Mouse (Mus musculus): ENCODE measurements at regions not wholly inside any gene's neighbourhood (a gene's known extent, or its start where the extent isn't known, plus 50 kb on each side); places are given as distances from the start of the nearest gene placed in this dataset.

DNA sequence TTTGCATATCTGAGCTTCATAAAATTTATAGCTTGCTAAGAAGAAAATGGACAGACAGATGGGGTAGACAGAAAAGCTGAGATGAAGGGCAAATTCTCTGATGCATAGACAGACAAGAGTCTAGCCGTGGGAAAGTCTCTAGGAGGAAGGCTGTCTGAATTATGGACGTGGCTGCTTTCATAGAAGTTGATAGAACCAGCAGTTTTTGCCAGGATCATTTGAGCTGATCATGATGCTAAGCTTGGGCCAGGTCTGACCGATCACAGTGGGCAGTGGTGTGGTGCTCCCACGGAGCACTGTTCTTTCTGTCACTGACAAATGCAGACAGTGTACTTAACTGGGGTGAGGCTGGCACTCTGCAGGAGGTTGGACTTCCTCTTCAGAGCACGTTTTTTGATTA lies 405.0 kb upstream of the Ubash3b start:
- DNase-seq (ENCODE audit: low spot score): no peak

GRCm38 (mm10) chr9:41565784-41566183 lies 404.3 kb upstream of the Ubash3b start:
- no peak for DNase-seq (ENCODE audit: low spot score)

DNA sequence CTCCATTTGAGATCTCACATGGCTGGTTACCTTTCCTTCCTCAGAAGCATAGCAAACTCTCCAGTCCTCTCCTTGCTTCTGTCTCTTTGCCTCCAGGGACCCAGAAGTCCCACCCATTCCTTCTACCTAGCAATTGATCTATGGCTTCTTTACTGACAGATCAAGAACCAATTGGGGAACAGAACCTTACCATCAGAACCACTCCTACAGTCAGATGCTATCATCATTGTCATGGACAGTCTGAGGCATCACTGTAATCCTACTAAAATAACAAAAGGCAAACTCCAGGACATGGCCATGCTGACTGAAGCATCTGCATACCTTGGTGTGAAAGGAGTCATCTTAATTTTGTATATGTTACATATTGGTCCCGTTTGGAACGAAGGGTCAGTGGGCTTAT lies 401.9 kb upstream of the Ubash3b start:
- no peak for DNase-seq (ENCODE audit: low spot score)

DNA sequence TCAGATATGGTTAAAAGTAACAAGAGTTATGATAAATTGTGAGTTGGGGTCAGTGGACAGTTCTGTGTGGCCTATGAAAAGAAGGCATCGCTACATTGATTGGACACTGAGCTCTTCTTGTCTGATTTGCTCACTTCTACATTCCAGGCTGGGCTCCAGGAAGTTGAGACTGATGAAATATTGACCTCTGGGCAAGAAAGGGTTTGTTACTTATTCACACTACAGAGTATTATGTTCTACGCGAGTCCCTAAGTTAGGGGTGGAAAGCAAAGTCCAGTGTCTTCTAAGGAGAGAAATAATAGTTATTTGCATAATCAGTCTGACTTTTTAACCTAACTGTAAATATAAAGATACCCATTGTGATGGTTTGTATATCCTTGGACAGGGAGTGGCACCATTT lies 397.0 kb upstream of the Ubash3b start:
- DNase-seq (ENCODE audit: low spot score): no peak

DNA sequence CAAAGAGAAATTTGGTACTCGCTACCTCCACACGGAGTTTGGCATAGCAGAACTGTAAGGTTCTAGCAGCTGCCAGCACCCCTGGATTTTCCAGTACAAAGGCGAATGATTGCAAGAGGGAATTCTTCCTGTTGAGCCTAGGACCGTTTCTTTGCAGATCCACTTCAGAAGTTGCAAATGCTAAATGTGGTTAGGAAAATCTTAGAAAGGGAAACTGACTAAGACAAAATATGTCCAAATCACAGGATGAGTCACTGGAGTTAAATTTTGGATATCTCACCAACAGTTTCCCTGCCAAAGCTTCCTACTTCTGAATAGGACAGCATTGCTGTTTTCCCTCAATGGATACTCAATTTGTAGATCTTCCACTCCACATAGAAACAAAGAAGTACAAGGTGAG lies 395.4 kb upstream of the Ubash3b start:
- no peak for DNase-seq (ENCODE audit: low spot score)

DNA sequence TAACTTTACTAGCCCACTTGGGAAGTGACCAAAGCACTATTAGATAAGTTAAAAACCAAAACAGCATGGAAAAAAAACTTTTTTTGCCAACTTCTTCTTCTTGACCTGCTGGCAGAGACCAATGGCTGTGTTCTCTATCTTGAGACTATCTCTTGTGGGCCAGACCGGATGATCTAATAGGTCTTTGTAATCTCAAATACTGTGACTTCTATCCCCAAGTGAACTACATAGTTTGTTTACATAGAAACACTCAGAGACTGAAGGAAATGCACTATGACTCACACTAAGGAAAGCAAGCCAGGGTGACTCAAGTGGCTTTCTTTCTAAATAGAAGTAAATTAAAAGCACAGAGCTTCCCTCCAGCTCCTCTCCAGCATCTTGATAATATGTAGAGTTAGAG lies 384.3 kb upstream of the Ubash3b start:
- no peak for DNase-seq (ENCODE audit: low spot score)

DNA sequence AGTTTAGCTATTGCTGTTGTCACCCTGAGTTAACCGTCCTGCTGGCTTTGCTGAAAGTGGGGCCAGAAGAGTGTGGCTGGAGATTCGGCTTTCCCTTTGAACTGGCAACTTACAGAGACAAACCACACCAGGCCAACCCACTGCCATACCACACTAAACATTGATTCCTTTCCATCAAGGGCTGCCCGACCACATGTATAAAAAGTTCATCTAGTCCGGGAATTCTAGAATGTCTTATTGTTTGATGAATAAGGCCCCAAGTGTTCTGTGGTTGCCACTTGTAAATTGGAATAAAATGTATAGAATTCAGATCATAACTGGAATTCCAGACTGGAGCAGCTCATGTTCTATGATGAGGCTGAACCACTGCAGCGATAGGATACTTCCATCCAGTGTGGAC lies 381.0 kb upstream of the Ubash3b start:
- DNase-seq (ENCODE audit: low spot score): no peak

DNA sequence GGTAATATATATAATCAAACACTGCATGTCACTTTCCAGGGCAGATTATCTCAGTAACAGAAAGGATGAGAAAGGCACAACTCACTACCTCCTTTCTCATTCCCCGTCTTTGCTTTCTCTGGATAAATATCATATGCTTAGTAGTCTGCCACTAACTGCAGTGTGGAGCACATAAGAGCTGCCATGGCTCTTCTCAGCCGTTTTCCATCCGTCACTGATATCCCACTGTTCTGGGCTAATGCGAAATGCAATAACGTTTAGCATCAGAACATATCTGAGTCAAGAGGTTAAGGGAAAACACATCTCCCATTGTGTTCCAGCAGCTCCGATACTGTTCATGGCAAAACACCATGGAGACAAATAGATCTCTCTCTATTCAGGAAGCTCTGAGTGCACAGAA lies 379.8 kb upstream of the Ubash3b start:
- DNase-seq (ENCODE audit: low spot score): no peak

GRCm38 (mm10) chr9:41532786-41533185 lies 371.3 kb upstream of the Ubash3b start:
- no peak for DNase-seq (ENCODE audit: low spot score)

DNA sequence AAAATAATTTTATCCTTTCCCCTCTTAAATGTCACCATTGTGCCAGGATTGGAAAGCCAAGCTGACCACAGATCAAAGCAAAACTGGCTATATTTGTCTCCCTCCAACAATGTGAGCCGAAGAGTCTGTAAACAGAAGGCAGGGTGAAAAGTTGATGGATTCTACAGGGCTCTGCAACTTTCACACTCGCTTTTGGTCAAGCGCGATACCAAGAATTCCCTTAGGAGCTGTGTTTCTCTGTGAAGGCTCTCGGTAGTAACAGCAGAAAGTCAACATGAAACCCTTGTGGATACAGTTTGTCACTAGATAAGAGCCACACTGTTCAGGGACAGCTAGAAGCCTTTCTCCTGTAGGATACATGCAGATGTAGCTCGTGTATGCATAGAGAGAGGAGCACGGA lies 370.8 kb upstream of the Ubash3b start:
- no peak for DNase-seq (ENCODE audit: low spot score)

GRCm38 (mm10) chr9:41531596-41531995 lies 370.1 kb upstream of the Ubash3b start:
- DNase-seq (ENCODE audit: low spot score): no peak

DNA sequence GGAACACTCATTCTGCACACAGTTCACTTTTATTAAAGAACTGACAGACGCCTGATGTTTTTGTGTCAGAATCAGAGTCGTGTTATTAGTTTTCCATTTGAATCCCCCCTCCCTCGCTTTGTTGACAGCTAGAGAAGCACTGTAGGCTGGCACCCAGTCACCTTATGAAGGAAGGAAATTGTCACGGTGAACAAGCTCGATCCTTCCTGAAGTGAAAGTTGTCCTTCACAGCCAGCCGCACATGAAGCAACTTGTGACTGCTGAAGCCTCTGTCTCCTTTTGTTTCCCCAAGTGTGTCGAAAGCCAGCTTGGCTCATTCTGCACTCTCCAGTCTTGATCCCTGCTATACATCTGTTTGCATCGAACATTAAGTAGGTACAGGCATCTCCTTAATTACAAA lies 364.6 kb upstream of the Ubash3b start:
- DNase-seq (ENCODE audit: low spot score): no peak

DNA sequence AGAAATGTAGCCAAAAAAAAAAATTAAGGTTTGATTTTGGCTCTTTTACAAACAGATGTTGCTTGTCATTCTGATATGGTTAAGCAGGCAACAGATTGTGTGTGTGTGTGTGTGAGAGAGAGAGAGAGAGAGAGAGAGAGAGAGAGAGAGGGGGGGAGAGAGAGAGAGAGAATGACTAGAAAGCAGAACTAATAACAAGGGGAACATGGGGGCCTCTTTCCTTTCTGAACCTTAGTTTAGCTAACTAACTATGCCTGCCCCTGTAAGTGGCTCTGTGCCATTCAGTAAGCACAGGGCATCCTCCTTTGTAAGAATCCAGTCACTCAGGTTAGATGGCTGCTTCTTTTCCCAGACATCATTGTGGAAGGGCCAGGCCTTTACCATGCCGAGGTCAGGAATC lies 364.0 kb upstream of the Ubash3b start:
- no peak for DNase-seq (ENCODE audit: low spot score)

GRCm38 (mm10) chr9:41524591-41524990 lies 363.1 kb upstream of the Ubash3b start:
- no peak for DNase-seq (ENCODE audit: low spot score)

GRCm38 (mm10) chr9:41523969-41524368 lies 362.5 kb upstream of the Ubash3b start:
- no peak for DNase-seq (ENCODE audit: low spot score)

- DNase-seq (ENCODE audit: low spot score): no peak
Observed at GRCm38 (mm10) chr9:41522302-41522701, 360.8 kb upstream of the Ubash3b start.

GRCm38 (mm10) chr9:41517787-41518186 lies 356.3 kb upstream of the Ubash3b start:
- DNase-seq (ENCODE audit: low spot score): no peak

- DNase-seq (ENCODE audit: low spot score): no peak
Observed at GRCm38 (mm10) chr9:41517053-41517696, 355.7 kb upstream of the Ubash3b start.

GRCm38 (mm10) chr9:41515192-41515591 lies 353.7 kb upstream of the Ubash3b start:
- no peak for DNase-seq (ENCODE audit: low spot score)

DNA sequence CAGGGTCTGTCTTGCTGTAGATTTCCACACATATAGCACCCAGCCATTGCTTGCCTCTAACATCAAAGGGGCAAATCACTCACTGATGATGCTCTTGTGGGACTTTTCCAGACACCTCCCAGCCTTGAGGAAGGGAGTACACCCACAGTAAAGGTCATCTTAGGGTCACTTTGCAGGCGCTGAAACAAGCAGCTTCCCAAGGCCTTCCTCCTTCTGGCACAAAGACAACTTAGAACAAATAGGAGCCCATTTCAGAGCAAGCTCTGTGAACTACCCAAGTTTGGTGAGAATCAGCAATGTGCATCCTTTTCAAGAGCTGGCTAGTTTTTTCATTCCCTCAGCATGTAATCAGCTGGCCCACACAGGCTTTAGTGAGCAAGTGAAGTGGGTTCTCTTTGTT lies 352.2 kb upstream of the Ubash3b start:
- DNase-seq (ENCODE audit: low spot score): no peak

DNA sequence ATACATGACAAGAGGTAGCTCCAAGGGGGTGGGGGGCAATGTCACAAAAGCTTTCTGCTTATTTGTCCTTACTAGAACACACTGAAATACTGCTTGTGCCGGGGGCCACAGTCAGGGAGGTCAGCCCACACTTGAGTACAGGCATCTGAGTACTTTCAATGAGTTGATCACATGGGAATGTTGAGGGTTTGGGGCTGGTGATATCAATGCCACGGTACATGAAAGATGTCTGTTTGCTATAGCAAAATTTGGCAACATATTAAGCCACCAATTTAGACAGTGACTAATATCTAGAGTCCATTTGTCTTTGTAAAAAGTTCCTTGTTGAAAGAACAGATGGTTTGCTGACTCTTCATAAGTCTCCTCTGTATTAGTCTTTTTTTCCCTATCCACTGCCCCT lies 348.1 kb upstream of the Ubash3b start:
- no peak for DNase-seq (ENCODE audit: low spot score)

- no peak for DNase-seq (ENCODE audit: low spot score)
Observed at GRCm38 (mm10) chr9:41508746-41509145, 347.2 kb upstream of the Ubash3b start.

DNA sequence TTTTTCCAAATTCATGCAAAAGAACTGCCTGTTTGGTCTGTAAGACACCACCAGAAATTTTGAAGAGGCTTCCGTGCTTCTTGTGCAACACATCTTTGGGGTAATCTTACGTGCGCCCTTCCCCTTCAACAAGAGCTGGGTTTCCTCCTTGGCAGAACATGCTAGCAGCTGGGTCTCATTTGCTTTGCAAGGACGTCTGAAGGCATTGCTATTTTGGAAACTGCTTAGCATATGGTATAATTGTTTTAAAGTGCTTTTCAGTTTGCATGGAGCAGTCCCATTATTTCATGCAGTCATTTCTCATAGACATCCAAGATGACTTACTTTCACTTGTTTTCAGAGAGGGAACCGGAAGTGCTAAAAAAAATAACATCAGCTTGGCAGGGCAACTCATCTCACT lies 336.8 kb upstream of the Ubash3b start:
- no peak for DNase-seq (ENCODE audit: low spot score)

- DNase-seq (ENCODE audit: low spot score): no peak
Observed at GRCm38 (mm10) chr9:41490112-41490511, 328.6 kb upstream of the Ubash3b start.

DNA sequence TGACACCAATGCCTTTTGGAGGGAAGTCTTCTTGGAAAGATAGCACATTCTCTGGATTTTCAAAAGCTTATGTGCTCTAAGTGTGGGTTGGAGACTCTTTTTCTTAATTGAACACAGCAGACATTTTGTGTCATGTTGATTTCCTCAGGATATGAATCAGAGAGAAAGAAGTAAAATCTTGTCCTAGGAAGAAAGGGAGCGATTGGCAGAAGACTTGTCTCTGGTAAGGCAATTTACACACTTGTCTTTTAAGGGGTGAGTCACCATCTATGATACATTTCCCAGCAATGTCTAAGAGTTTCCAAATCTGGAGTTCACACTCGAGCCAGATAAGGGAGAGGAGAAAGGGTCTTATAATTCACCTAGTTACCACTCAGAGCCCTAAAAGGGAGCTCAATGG lies 326.5 kb upstream of the Ubash3b start:
- DNase-seq (ENCODE audit: low spot score): no peak

Measured in T-cell, adult 2 months (primary cell).